In genomic region chr11:109995624-109996023, GRCm38 (mm10) we compare ENCODE assay signal across 8 mouse cellular contexts. TPM values are rescaled to one million over a fixed set of nuclear protein-coding genes. Genes with fewer than 3 reads are reported as not detected.
DNase-seq lines count a peak whose midpoint lies in the region; ATAC-seq and TF ChIP-seq lines count a peak whose summit lies in the region.

Abca8b (minus strand) TSS chr11:109995845.

- peak within 1 kb of the TSS; percentile 64 for H3K9ac ChIP-seq in CH12.LX (ENCODE audit: insufficient read depth, low read depth)
- peak within 1 kb of the TSS; percentile 27; the same call in 1 of the 2 replicates for H3K9ac ChIP-seq in forebrain, embryonic 12.5 days
- H3K9ac ChIP-seq in heart, embryonic 15.5 days = peak within 1 kb of the TSS; percentile 51
- H3K9ac ChIP-seq in liver, embryonic 11.5 days (ENCODE audit: low read depth, low read length) = 0 out of 2 replicates have a peak within 1 kb of the TSS, but pooled peaks have one; percentile 30

- TF ChIP-seq RAD21 in CH12.LX (IDR thresholded peaks at IDR 0.05; ENCODE audit: low read depth, low read length) = no peak; the same call in 1 of the 2 replicates

- under 1% methylated on average over 15 of the region's 15 CpGs for WGBS in forebrain, embryonic 12.5 days
- WGBS in heart, embryonic 15.5 days = under 1% methylated on average over 15 of the region's 15 CpGs
- WGBS in liver, embryonic 11.5 days = 2% methylated on average over 15 of the region's 15 CpGs

- no peak within 1 kb of the TSS for H3K27ac ChIP-seq in CH12.LX (ENCODE audit: insufficient read depth, low read depth)
- H3K27ac ChIP-seq in forebrain, embryonic 12.5 days = no peak within 1 kb of the TSS
- peak within 1 kb of the TSS; percentile 58 for H3K27ac ChIP-seq in heart, embryonic 15.5 days
- H3K27ac ChIP-seq in liver, embryonic 11.5 days (ENCODE audit: low read depth, low read length) = peak within 1 kb of the TSS; percentile 14; the same call in 1 of the 2 replicates

- no peak for TF ChIP-seq EP300 in CH12.LX (IDR thresholded peaks at IDR 0.05; ENCODE audit: low read length)

- peak within 1 kb of the TSS; percentile 73 for H3K4me2 ChIP-seq in CH12.LX (ENCODE audit: insufficient read depth, low read depth, poor library complexity, severe bottlenecking)
- H3K4me2 ChIP-seq in forebrain, embryonic 12.5 days = peak within 1 kb of the TSS; percentile 68
- H3K4me2 ChIP-seq in heart, embryonic 15.5 days = peak within 1 kb of the TSS; percentile 80
- H3K4me2 ChIP-seq in liver, embryonic 11.5 days = peak within 1 kb of the TSS; percentile 63

- peak within 1 kb of the TSS; percentile 40 to 49 (median 48) for H3K4me3 ChIP-seq in CH12.LX (replicated peaks in 1 of 3; ENCODE audit: low read depth in 2 of 3, low read length in 2 of 3, poor library complexity in 1 of 3)
- peak within 1 kb of the TSS; percentile 43 for H3K4me3 ChIP-seq in forebrain, embryonic 12.5 days (replicated peaks)
- peak within 1 kb of the TSS; percentile 56 for H3K4me3 ChIP-seq in heart, embryonic 15.5 days
- peak within 1 kb of the TSS; percentile 25 for H3K4me3 ChIP-seq in liver, embryonic 11.5 days (ENCODE audit: low read depth, low read length)

- no peaks in the 10 kb centered on the region for H3K36me3 ChIP-seq in CH12.LX (replicated peaks in 1 of 2; ENCODE audit: control insufficient read depth in 1 of 2, insufficient read depth in 1 of 2, low read length in 1 of 2)
- H3K36me3 ChIP-seq in forebrain, embryonic 12.5 days (replicated peaks) = no peaks in the 10 kb centered on the region
- H3K36me3 ChIP-seq in heart, embryonic 15.5 days = no peaks in the 10 kb centered on the region
- H3K36me3 ChIP-seq in liver, embryonic 11.5 days (ENCODE audit: control insufficient read depth, insufficient read depth, low read length) = no peaks in the 10 kb centered on the region

- H3K79me2 ChIP-seq in CH12.LX (replicated peaks; ENCODE audit: control insufficient read depth, extremely low read depth, insufficient read depth, poor library complexity, severe bottlenecking) = no peaks in the 10 kb centered on the region

- no peaks in the 10 kb centered on the region for H3K9me3 ChIP-seq in CH12.LX (replicated peaks; ENCODE audit: low read length)
- no peaks in the 10 kb centered on the region for H3K9me3 ChIP-seq in forebrain, embryonic 12.5 days
- no peaks in the 10 kb centered on the region for H3K9me3 ChIP-seq in heart, embryonic 15.5 days (replicated peaks)
- no peaks in the 10 kb centered on the region for H3K9me3 ChIP-seq in liver, embryonic 11.5 days (ENCODE audit: control insufficient read depth, low read length)

- in situ Hi-C loops in CH12.LX (cut with MboI; ENCODE audit: low pct_ligation_motif_present, low pct_unique_long_range_greater_than_20kb, low sequenced_read_pairs) = no loop called here

- ATAC-seq in forebrain, embryonic 12.5 days (ENCODE audit: low FRiP score) = peak; percentile 97
- ATAC-seq in heart, embryonic 15.5 days (replicated peaks; ENCODE audit: insufficient number of reproducible peaks, insufficient read depth, low FRiP score, low read depth) = peak; percentile 94
- peak; percentile 79 for ATAC-seq in liver, embryonic 11.5 days (replicated peaks; ENCODE audit: low FRiP score)
- ATAC-seq in monocyte, adult 5-6 weeks (replicated peaks; ENCODE audit: insufficient number of reproducible peaks, low FRiP score, low TSS enrichment, poor library complexity, severe bottlenecking) = peak; percentile 71; the same call in 1 of the 2 replicates

- 0 out of 4 replicates have a peak, but pooled peaks of 1 of the 2 experiments have one; percentile 2 for TF ChIP-seq CTCF in CH12.LX (conservative IDR thresholded peaks at IDR 0.05 in 1 of 2, IDR thresholded peaks at IDR 0.05 in 1 of 2; ENCODE audit: low read depth in 2 of 2, low read length in 2 of 2)
- TF ChIP-seq CTCF in brain, embryonic 14.5 days (IDR thresholded peaks at IDR 0.05; ENCODE audit: borderline replicate concordance, extremely low read depth, insufficient read depth, insufficient read length) = no peak

- DNase-seq in CH12.LX (ENCODE audit: extremely low read depth) = peak; percentile 89
- DNase-seq in brain, embryonic 14.5 days (ENCODE audit: low read depth) = peak; percentile 94
- peak; percentile 75 for DNase-seq in kidney, postnatal 14 days
- peak; percentile 53 for DNase-seq in liver, embryonic 11.5 days (ENCODE audit: low spot score)
- DNase-seq in testis, postnatal 10 days (ENCODE audit: low spot score) = peak; percentile 75

- H3K27me3 ChIP-seq in CH12.LX (replicated peaks) = no peaks in the 10 kb centered on the region
- no peaks in the 10 kb centered on the region for H3K27me3 ChIP-seq in forebrain, embryonic 12.5 days
- H3K27me3 ChIP-seq in heart, embryonic 15.5 days = no peaks in the 10 kb centered on the region
- H3K27me3 ChIP-seq in liver, embryonic 11.5 days (replicated peaks; ENCODE audit: control insufficient read depth, insufficient read depth, low read length) = no peaks in the 10 kb centered on the region

- H3K4me1 ChIP-seq in CH12.LX (ENCODE audit: control insufficient read depth in 1 of 2, insufficient read depth in 2 of 2) = peaks cover 0 to 28% of the 10 kb centered on the region in 2 experiments; a peak in 2 of 4 replicates
- H3K4me1 ChIP-seq in forebrain, embryonic 12.5 days = peaks cover 5% of the 10 kb centered on the region; the same call in 1 of the 2 replicates
- H3K4me1 ChIP-seq in heart, embryonic 15.5 days (replicated peaks) = peaks cover 9% of the 10 kb centered on the region; the same call in 1 of the 2 replicates
- no peaks in the 10 kb centered on the region for H3K4me1 ChIP-seq in liver, embryonic 11.5 days (replicated peaks; ENCODE audit: control insufficient read depth, insufficient read depth, low read length)

- dilution Hi-C loops in CH12.LX (cut with MboI; ENCODE audit: extremely low pct_ligation_motif_present, extremely low pct_unique_long_range_greater_than_20kb, low sequenced_read_pairs) = no loop called here

- TF ChIP-seq POLR2A in CH12.LX (IDR thresholded peaks at IDR 0.05; ENCODE audit: low read depth, low read length) = peak; percentile 35; the same call in 1 of the 2 replicates
- TF ChIP-seq POLR2A in brain, embryonic 14.5 days (IDR thresholded peaks at IDR 0.05; ENCODE audit: borderline replicate concordance, extremely low read depth, insufficient read depth, insufficient read length, poor library complexity, severe bottlenecking) = no peak

TF ChIP-seq in CH12.LX, 34 proteins besides CTCF, POLR2A, EP300 and RAD21:
- TF ChIP-seq MXI1 (IDR thresholded peaks at IDR 0.05; ENCODE audit: low read depth, low read length) (peak; percentile 75), BHLHE40 (IDR thresholded peaks at IDR 0.05; ENCODE audit: low read depth, low read length) (peak; percentile 97), MAZ (IDR thresholded peaks at IDR 0.05; ENCODE audit: low read depth, low read length) (peak; percentile 40; the same call in 1 of the 2 replicates), ZMIZ1 (IDR thresholded peaks at IDR 0.05; ENCODE audit: low read depth, low read length) (no peak), GABPA (IDR thresholded peaks at IDR 0.05; ENCODE audit: insufficient replicate concordance, low read depth, low read length) (no peak), JUN (IDR thresholded peaks at IDR 0.05; ENCODE audit: insufficient read depth, low read depth, low read length) (no peak), ZNF384 (IDR thresholded peaks at IDR 0.05; ENCODE audit: low read depth, low read length) (no peak), ZC3H11A (IDR thresholded peaks at IDR 0.05; ENCODE audit: low read depth, low read length) (no peak), UBTF (IDR thresholded peaks at IDR 0.05; ENCODE audit: low read depth, low read length) (no peak), CHD2 (IDR thresholded peaks at IDR 0.05; ENCODE audit: low read length) (peak; percentile 49; the same call in 1 of the 2 replicates), PAX5 (IDR thresholded peaks at IDR 0.05; ENCODE audit: low read length) (no peak), NRF1 (IDR thresholded peaks at IDR 0.05; ENCODE audit: low read depth, low read length) (peak; percentile 62), MYC (IDR thresholded peaks at IDR 0.05; ENCODE audit: low read depth, low read length) (peak; percentile 64; the same call in 1 of the 2 replicates), IRF4 (IDR thresholded peaks at IDR 0.05; ENCODE audit: low read depth, low read length) (peak; percentile 28; the same call in 1 of the 2 replicates), MEF2A (IDR thresholded peaks at IDR 0.05; ENCODE audit: borderline replicate concordance, low read depth, low read length) (no peak), KAT2A (IDR thresholded peaks at IDR 0.05; ENCODE audit: insufficient replicate concordance, low read length) (no peak), HCFC1 (IDR thresholded peaks at IDR 0.05; ENCODE audit: low read depth, low read length) (peak; percentile 19; the same call in 1 of the 2 replicates), MAX (IDR thresholded peaks at IDR 0.05; ENCODE audit: low read length) (peak; percentile 96), USF2 (conservative IDR thresholded peaks at IDR 0.05; ENCODE audit: low read depth, low read length) (peak; percentile 92), SMC3 (IDR thresholded peaks at IDR 0.05; ENCODE audit: low read depth, low read length) (no peak), ETS1 (conservative IDR thresholded peaks at IDR 0.05; ENCODE audit: low read depth, low read length) (no peak; the same call in 1 of the 2 replicates), POLR2AphosphoS2 (IDR thresholded peaks at IDR 0.05; ENCODE audit: low read depth, low read length) (no peak), USF1 (IDR thresholded peaks at IDR 0.05; ENCODE audit: low read depth, low read length) (peak; percentile 94), TBP (conservative IDR thresholded peaks at IDR 0.05; ENCODE audit: low read depth, low read length) (0 out of 2 replicates have a peak, but pooled peaks have one; percentile 29)
TF ChIP-seq in CH12.LX: peak in this region for 12.

RNA-seq across cellular contexts. Expression of gene Abca8b, which starts in this region (rescaled TPM):
- total RNA-seq in CH12.LX (2012; rRNA removed) (0.67 and 1.4 TPM in 2 replicates), CH12.LX (2014; rRNA removed) (1.4 TPM in 2 replicates)
- 2.1 and 2.3 TPM in 2 replicates for polyA plus RNA-seq in CH12.LX (2012; ENCODE audit: insufficient read length, low read depth)
- 1.9 and 2.6 TPM in 2 replicates for polyA plus RNA-seq in brain, embryonic 14.5 days (2012; rRNA removed)
- polyA plus RNA-seq in forebrain, embryonic 12.5 days (2016; fragmentation: Nextera tagmentation; extraction: Ambion mirVana) = 0.63 and 0.73 TPM in 2 replicates
- polyA plus RNA-seq in heart, embryonic 15.5 days (2015; fragmentation: Nextera tagmentation; extraction: Ambion mirVana) = 0.74 and 0.83 TPM in 2 replicates
- 6.1 TPM in 2 replicates for polyA plus RNA-seq in liver, embryonic 11.5 days (2014; fragmentation: Nextera tagmentation; extraction: Ambion mirVana)
- total RNA-seq in monocyte, adult 5-6 weeks (2017) = 0.19 to 0.48 TPM (median 0.32 TPM) in 3 replicates

Comparison
In these comparisons a context has a peak if more than half of its experiments do, and no peak if none do; other contexts are left out.
1. Peak in ATAC-seq, H3K4me3 ChIP-seq, H3K9ac ChIP-seq and H3K4me2 ChIP-seq in forebrain, embryonic 12.5 days; RNA of the gene not detected or under 1 TPM.
2. Peak in ATAC-seq, H3K4me3 ChIP-seq, H3K27ac ChIP-seq, H3K9ac ChIP-seq and H3K4me2 ChIP-seq in heart, embryonic 15.5 days; RNA of the gene not detected or under 1 TPM.
3. Peak in ATAC-seq in monocyte, adult 5-6 weeks; RNA of the gene not detected or under 1 TPM.